Mouse (Mus musculus): ENCODE measurements at regions not wholly inside any gene's neighbourhood (a gene's known extent, or its start where the extent isn't known, plus 50 kb on each side); places are given as distances from the start of the nearest gene placed in this dataset.

DNA sequence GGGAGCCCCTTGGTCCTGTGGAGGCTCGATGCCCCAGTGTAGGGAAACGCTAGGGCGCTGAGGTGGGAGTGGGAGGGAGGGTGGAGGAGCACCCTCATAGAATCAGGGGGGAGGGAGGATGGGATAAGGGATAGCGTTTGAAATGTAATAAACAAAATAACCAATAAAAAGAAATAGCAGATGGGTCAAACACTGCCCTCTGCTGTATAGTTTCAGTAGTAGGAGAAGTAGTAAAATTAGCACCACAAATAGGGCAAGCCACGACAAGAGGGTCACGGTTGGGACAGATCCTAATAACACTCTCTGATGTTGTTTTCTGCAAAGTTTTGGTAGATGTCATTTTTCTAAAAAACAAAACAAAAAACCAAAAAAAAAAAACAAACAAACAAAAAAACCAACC is 131.3 kb upstream of the Atp5g3 start:
- TF ChIP-seq CTCF (IDR thresholded peaks at IDR 0.05; ENCODE audit: low read depth, low read length): no peak
- TF ChIP-seq POLR2AphosphoS5 (IDR thresholded peaks at IDR 0.05; ENCODE audit: insufficient replicate concordance, low read depth, low read length): no peak
